Mouse (Mus musculus) neural tube, embryonic 11.5 days (tissue): ENCODE data around the gene Olfr1015. TPM values are rescaled to one million over a fixed set of nuclear protein-coding genes. Genes with fewer than 3 reads are reported as not detected.

ENCODE experiments used
- ATAC-seq: fragments of 200-750 bp; cut with Nextera tagmentation; 2 replicates; pipeline ENCODE4 v1.8.0; 2017; ENCODE audit warnings: moderate number of reproducible peaks, mild to moderate bottlenecking, moderate TSS enrichment, moderate library complexity; ENCODE audit not compliant: insufficient read depth, low FRiP score, low TSS enrichment
- DNase-seq: peaks from one replicate; pipeline ENCODE4 v3.0.0-alpha.2; 2015; ENCODE audit warnings: low spot score
- H3K27ac ChIP-seq: fragments of 300-500 bp; sonication (generic); 2 replicates; pipeline ENCODE4 v1.5.1; 2014; ENCODE audit warnings: low read depth, mild to moderate bottlenecking, low read length
- H3K27me3 ChIP-seq: fragments of 300-500 bp; sonication (generic); 2 replicates; pipeline ENCODE4 v1.6.1; 2014; ENCODE audit warnings: mild to moderate bottlenecking, low read length, mixed read lengths; ENCODE audit not compliant: control insufficient read depth, insufficient read depth
- H3K36me3 ChIP-seq: fragments of 300-500 bp; sonication (generic); 2 replicates; pipeline ENCODE4 v1.6.1; 2014; ENCODE audit warnings: mild to moderate bottlenecking, low read length, moderate library complexity, mixed read lengths; ENCODE audit not compliant: control insufficient read depth, insufficient read depth
- H3K4me1 ChIP-seq: fragments of 300-500 bp; sonication (generic); 2 replicates; pipeline ENCODE4 v1.6.1; 2014; ENCODE audit warnings: low read length, mixed read lengths; ENCODE audit not compliant: control insufficient read depth, insufficient read depth
- H3K4me2 ChIP-seq: fragments of 300-500 bp; sonication (generic); 2 replicates; pipeline ENCODE4 v1.6.1; 2014; ENCODE audit warnings: low read depth, mild to moderate bottlenecking, moderate library complexity
- H3K4me3 ChIP-seq: fragments of 300-500 bp; sonication (generic); 2 replicates; pipeline ENCODE4 v1.5.1; 2014; ENCODE audit warnings: low read depth, low read length
- H3K9ac ChIP-seq: fragments of 300-500 bp; sonication (generic); 2 replicates; pipeline ENCODE4 v1.6.1; 2014; ENCODE audit warnings: mild to moderate bottlenecking, low read length
- H3K9me3 ChIP-seq: fragments of 300-500 bp; sonication (generic); 2 replicates; pipeline ENCODE4 v1.6.1; 2016; ENCODE audit warnings: low read length; ENCODE audit not compliant: control insufficient read depth
- WGBS: fragments of 180-500 bp; shearing (Covaris S2); extraction: QIAGEN DNeasy Blood & Tissue Kit; methylation state at CpG from one replicate; pipeline ENCODE4 v1.1.7; 2014; 5-methylcytosine and 5-hydroxymethylcytosine counted together
- polyA plus RNA-seq: library from polyadenylated mRNA; unstranded; fragments of >200 nt; fragmentation: Nextera tagmentation; extraction: Ambion mirVana; gene quantifications from 2 replicates; pipeline ENCODE4 v1.2.1, GENCODE M21; 2014

Gene Olfr1015
- not detected in 2 replicates for polyA plus RNA-seq

- Histone ChIP-seq H3K36me3 (no peaks in the 10 kb centered on the region), H3K9ac (no peak within 1 kb of the TSS), H3K9me3 (no peaks in the 10 kb centered on the region), H3K27ac (no peak within 1 kb of the TSS), H3K27me3 (no peaks in the 10 kb centered on the region), H3K4me2 (no peak within 1 kb of the TSS), H3K4me1 (no peaks in the 10 kb centered on the region), H3K4me3 (no peak within 1 kb of the TSS)
- DNase-seq (no peak), ATAC-seq (no peak)
Observed at GRCm38 (mm10) chr2:85781717-85782116, at the start of gene Olfr1015. Gene Olfr1015, plus strand, starts transcription at chr2:85782017.

GRCm38 (mm10) chr2:85753822-85754221 is 28.0 kb upstream of the Olfr1015 start:
- no peaks in the 10 kb centered on the region for H3K9me3 ChIP-seq
- ATAC-seq = no peak

GRCm38 (mm10) chr2:85762666-85763065 is 19.2 kb upstream of the Olfr1015 start, which contains the start of gene Olfr1012:
Gene Olfr1012, minus strand, starts transcription at chr2:85762766.
- no peak for DNase-seq
- Histone ChIP-seq H3K4me2 (no peak within 1 kb of the TSS), H3K9ac (no peak within 1 kb of the TSS), H3K4me1 (no peaks in the 10 kb centered on the region), H3K9me3 (no peaks in the 10 kb centered on the region), H3K4me3 (no peak within 1 kb of the TSS), H3K27ac (no peak within 1 kb of the TSS), H3K36me3 (no peaks in the 10 kb centered on the region), H3K27me3 (no peaks in the 10 kb centered on the region)
- 62% methylated on average over 1 of the region's 1 CpGs for WGBS
- ATAC-seq = no peak

More at GRCm38 (mm10) chr2:85753822-85754221, 28.0 kb upstream of the Olfr1015 start:
- Histone ChIP-seq H3K4me1 (no peaks in the 10 kb centered on the region), H3K4me3 (no peak overlapping the region), H3K36me3 (no peaks in the 10 kb centered on the region), H3K4me2 (no peak overlapping the region), H3K27me3 (no peaks in the 10 kb centered on the region), H3K27ac (no peak overlapping the region), H3K9ac (no peak overlapping the region)
- 87% methylated on average over 4 of the region's 4 CpGs for WGBS
- DNase-seq = no peak

GRCm38 (mm10) chr2:85766798-85767197 is 15.0 kb upstream of the Olfr1015 start, which contains the start of gene Olfr1013:
Gene Olfr1013, plus strand, starts transcription at chr2:85767098.
- no peak within 1 kb of the TSS for H3K4me3 ChIP-seq
- ATAC-seq (no peak), DNase-seq (no peak)
- H3K27me3 ChIP-seq = no peaks in the 10 kb centered on the region
- no peaks in the 10 kb centered on the region for H3K4me1 ChIP-seq
- H3K9me3 ChIP-seq = no peaks in the 10 kb centered on the region
- no peak within 1 kb of the TSS for H3K27ac ChIP-seq
- no peaks in the 10 kb centered on the region for H3K36me3 ChIP-seq
- no peak within 1 kb of the TSS for H3K4me2 ChIP-seq
- no peak within 1 kb of the TSS for H3K9ac ChIP-seq

- Histone ChIP-seq H3K27ac (no peak within 1 kb of the TSS), H3K27me3 (no peaks in the 10 kb centered on the region), H3K9me3 (no peaks in the 10 kb centered on the region), H3K4me3 (no peak within 1 kb of the TSS), H3K9ac (no peak within 1 kb of the TSS), H3K4me1 (no peaks in the 10 kb centered on the region), H3K4me2 (no peak within 1 kb of the TSS), H3K36me3 (no peaks in the 10 kb centered on the region)
- no peak for DNase-seq
- no peak for ATAC-seq
Observed at GRCm38 (mm10) chr2:85772413-85772812, 9.4 kb upstream of the Olfr1015 start, which contains the start of gene Olfr1014. Gene Olfr1014, plus strand, starts transcription at chr2:85772713.

- no peaks in the 10 kb centered on the region for H3K27me3 ChIP-seq
- H3K4me2 ChIP-seq = no peak overlapping the region
- H3K4me1 ChIP-seq = no peaks in the 10 kb centered on the region
- no peaks in the 10 kb centered on the region for H3K9me3 ChIP-seq
- no peak overlapping the region for H3K4me3 ChIP-seq
- no peak overlapping the region for H3K9ac ChIP-seq
- H3K36me3 ChIP-seq = no peaks in the 10 kb centered on the region
- H3K27ac ChIP-seq = no peak overlapping the region
- ATAC-seq (no peak), DNase-seq (no peak)
- 55% methylated on average over 2 of the region's 2 CpGs for WGBS
Observed at GRCm38 (mm10) chr2:85792331-85792730, 10.5 kb downstream of the Olfr1015 start.

- 96% methylated on average over 2 of the region's 2 CpGs for WGBS
- Histone ChIP-seq H3K4me3 (no peak within 1 kb of the TSS), H3K36me3 (no peaks in the 10 kb centered on the region), H3K9me3 (no peaks in the 10 kb centered on the region), H3K27ac (no peak within 1 kb of the TSS), H3K4me1 (no peaks in the 10 kb centered on the region), H3K4me2 (no peak within 1 kb of the TSS), H3K27me3 (no peaks in the 10 kb centered on the region), H3K9ac (no peak within 1 kb of the TSS)
- ATAC-seq (no peak), DNase-seq (no peak)
Observed at GRCm38 (mm10) chr2:85802444-85802843, 20.6 kb downstream of the Olfr1015 start, which contains the start of gene Olfr1016. Gene Olfr1016, minus strand, starts transcription at chr2:85802544.

GRCm38 (mm10) chr2:85804501-85804900 is 22.7 kb downstream of the Olfr1015 start:
- H3K4me1 ChIP-seq = no peaks in the 10 kb centered on the region
- no peak overlapping the region for H3K4me3 ChIP-seq
- no peak overlapping the region for H3K4me2 ChIP-seq
- H3K27me3 ChIP-seq = no peaks in the 10 kb centered on the region
- H3K36me3 ChIP-seq = no peaks in the 10 kb centered on the region
- no peak overlapping the region for H3K9ac ChIP-seq
- WGBS = 87% methylated on average over 4 of the region's 4 CpGs
- no peak overlapping the region for H3K27ac ChIP-seq
- H3K9me3 ChIP-seq = no peaks in the 10 kb centered on the region
- DNase-seq (no peak), ATAC-seq (no peak)

- no peak for ATAC-seq
- H3K9me3 ChIP-seq = no peaks in the 10 kb centered on the region
- H3K4me2 ChIP-seq = no peak within 1 kb of the TSS
- no peak within 1 kb of the TSS for H3K9ac ChIP-seq
- H3K36me3 ChIP-seq = no peaks in the 10 kb centered on the region
- no peak for DNase-seq
- H3K27ac ChIP-seq = no peak within 1 kb of the TSS
- H3K4me3 ChIP-seq = no peak within 1 kb of the TSS
- H3K4me1 ChIP-seq = no peaks in the 10 kb centered on the region
- no peaks in the 10 kb centered on the region for H3K27me3 ChIP-seq
Observed at GRCm38 (mm10) chr2:85818179-85818578, 36.4 kb downstream of the Olfr1015 start, which contains the start of gene Olfr1018. Gene Olfr1018, plus strand, starts transcription at chr2:85818479.
